Mouse (Mus musculus) B cell, adult 67 days (primary cell): ENCODE measurements around the gene Pakap. TPM values are rescaled to one million over a fixed set of nuclear protein-coding genes. Genes with fewer than 3 reads are reported as not detected.

Source experiments
- total RNA-seq, 2 experiments: library from RNA; stranded (reverse); gene quantifications; 4 replicates each; pipeline ENCODE4 v1.2.4; 2023

The Pakap gene
- 1 to 10 TPM; 4.7 to 4.9 TPM for total RNA-seq

GRCm38 (mm10) chr4:57567666-57568206 lies at the start of gene Pakap:
TSS of gene Pakap (plus strand) at chr4:57568179.

GRCm38 (mm10) chr4:57717354-57717753 lies 149.4 kb downstream of the Pakap start, which contains the start of gene Akap2:
TSS of gene Akap2 (plus strand) at chr4:57717657.

GRCm38 (mm10) chr4:57916201-57916661 lies 348.3 kb downstream of the Pakap start, which contains the start of gene D630039A03Rik:
TSS of gene D630039A03Rik (minus strand) at chr4:57916297.

Other genes starting within 250 kb of the Pakap start
- not detected for gene Palm2, start 133.9 kb upstream of the Pakap start, total RNA-seq
- gene Akap2, start 149.5 kb downstream of the Pakap start, total RNA-seq = 10 to 100 TPM; 50.9 to 54.6 TPM